Mouse (Mus musculus) erythroblast, embryonic 14.5 days (primary cell): ENCODE measurements around the gene Gm9049.
"Not testable (repeated sequence)": the region's sequence is repeated elsewhere in the genome, so short reads cannot be mapped to it uniquely, and the experiment has no call there.

Experiments used
- GATA1 ChIP-seq: IDR thresholded peaks from 2 replicates; pipeline ENCODE4 v1.6.1; 2012; ENCODE audit warnings: low read length, inconsistent platforms, mixed read lengths
- TAL1 ChIP-seq: IDR thresholded peaks from 3 replicates; pipeline ENCODE4 v1.6.1; 2012; ENCODE audit warnings: low read length, inconsistent platforms, mixed read lengths

DNA sequence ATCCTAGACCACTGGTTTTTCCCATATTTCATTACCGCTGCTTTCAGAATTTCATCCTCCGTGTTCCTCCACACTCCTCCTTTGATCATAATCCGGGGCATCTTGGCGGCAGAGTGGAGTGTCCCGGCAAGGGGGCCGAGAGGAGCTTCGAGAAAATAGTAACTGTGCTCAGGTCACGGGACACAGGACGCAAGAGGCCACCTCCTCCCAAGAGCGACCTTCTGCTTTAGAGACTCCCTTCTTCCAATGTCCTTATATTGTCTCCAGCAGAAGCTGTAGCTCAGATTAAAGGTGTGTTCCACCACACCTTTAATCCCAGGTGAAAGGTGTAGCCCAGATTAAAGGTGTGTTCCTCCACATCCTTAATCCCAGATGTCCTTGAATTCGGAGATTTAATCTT lies at the start of gene Gm9049:
- TF ChIP-seq GATA1, TAL1: not testable (repeated sequence)
